Mouse (Mus musculus) layer of hippocampus, adult 2 months (tissue): ENCODE data around the gene Syngr1. TPM values are rescaled to one million over a fixed set of nuclear protein-coding genes. Genes with fewer than 3 reads are reported as not detected.

Experiments
- DNase-seq, 2 experiments: peaks; one replicate each; pipeline ENCODE4 v3.0.0; 2022; ENCODE audit warnings: low spot score in 2 of 2
- H3K27ac ChIP-seq: fragments of 200-600 bp; 2 replicates; pipeline ENCODE4 v1.8.1; 2022
- H3K4me3 ChIP-seq: fragments of 200-600 bp; 2 replicates; pipeline ENCODE4 v1.8.1; 2022; ENCODE audit warnings: mild to moderate bottlenecking
- CTCF ChIP-seq: fragments of 200-600 bp; conservative IDR thresholded peaks from 2 replicates; pipeline ENCODE4 v1.8.1; 2022; ENCODE audit warnings: antibody characterized with exemption, mild to moderate bottlenecking, moderate library complexity
- microRNA-seq, 2 experiments: library from miRNA; unstranded; fragments of <30 nt; microRNA quantifications; one replicate each; pipeline ENCODE4 v1.2.0; 2021
- total RNA-seq, 2 experiments: library from RNA; stranded (reverse); gene quantifications; 2 replicates each; pipeline ENCODE4 v1.2.3; 2021

The Syngr1 gene
- total RNA-seq, 2 experiments from 2014 or later = 356 to 380 TPM

- Histone ChIP-seq H3K27ac (no peak overlapping the region), H3K4me3 (no peak overlapping the region)
- no peak for TF ChIP-seq CTCF
- no peak for DNase-seq
Measured at GRCm38 (mm10) chr15:80153757-80154156, 62.6 kb downstream of the Syngr1 start.

GRCm38 (mm10) chr15:80155707-80156106, 64.6 kb downstream of the Syngr1 start:
- Histone ChIP-seq H3K27ac (no peak overlapping the region), H3K4me3 (no peak overlapping the region)
- no peak for DNase-seq
- TF ChIP-seq CTCF = no peak

GRCm38 (mm10) chr15:80157197-80157943, 66.2 kb downstream of the Syngr1 start:
- no peak for TF ChIP-seq CTCF
- peak overlapping the region; percentile 7; the same call in 1 of the 2 replicates for H3K27ac ChIP-seq
- no peak for DNase-seq

GRCm38 (mm10) chr15:80158001-80158706, 67.0 kb downstream of the Syngr1 start:
- H3K4me3 ChIP-seq = no peak overlapping the region
- TF ChIP-seq CTCF = no peak
- no peak for DNase-seq
- peak overlapping the region; percentile 64; the same call in 1 of the 2 replicates for H3K27ac ChIP-seq

More at GRCm38 (mm10) chr15:80157197-80157943, 66.2 kb downstream of the Syngr1 start:
- no peak overlapping the region for H3K4me3 ChIP-seq

GRCm38 (mm10) chr15:80158707-80159090, 67.6 kb downstream of the Syngr1 start:
- TF ChIP-seq CTCF = no peak
- Histone ChIP-seq H3K4me3 (no peak overlapping the region), H3K27ac (peak overlapping the region; percentile 64; the same call in 1 of the 2 replicates)
- DNase-seq = no peak

- Histone ChIP-seq H3K4me3 (no peak overlapping the region), H3K27ac (peak overlapping the region; percentile 64)
- no peak for DNase-seq
- no peak for TF ChIP-seq CTCF
Measured at GRCm38 (mm10) chr15:80159286-80159901, 68.3 kb downstream of the Syngr1 start.

- no peak for TF ChIP-seq CTCF
- Histone ChIP-seq H3K4me3 (no peak overlapping the region), H3K27ac (peak overlapping the region; percentile 64; the same call in 1 of the 2 replicates)
- no peak for DNase-seq
Measured at GRCm38 (mm10) chr15:80160223-80160622, 69.1 kb downstream of the Syngr1 start.

GRCm38 (mm10) chr15:80160726-80161125, 69.6 kb downstream of the Syngr1 start:
- no peak for DNase-seq
- no peak for TF ChIP-seq CTCF
- Histone ChIP-seq H3K27ac (peak overlapping the region; percentile 64), H3K4me3 (no peak overlapping the region)

- TF ChIP-seq CTCF = no peak
- Histone ChIP-seq H3K4me3 (no peak overlapping the region), H3K27ac (peak overlapping the region; percentile 64; the same call in 1 of the 2 replicates)
- DNase-seq = no peak
Measured at GRCm38 (mm10) chr15:80161199-80161598, 70.1 kb downstream of the Syngr1 start.

- no peak for DNase-seq
- no peak for TF ChIP-seq CTCF
- no peak overlapping the region for H3K4me3 ChIP-seq
- peak overlapping the region; percentile 87 for H3K27ac ChIP-seq
Measured at GRCm38 (mm10) chr15:80162401-80162964, 71.3 kb downstream of the Syngr1 start.

GRCm38 (mm10) chr15:80163274-80163673, 72.1 kb downstream of the Syngr1 start:
- Histone ChIP-seq H3K27ac (peak overlapping the region; percentile 87), H3K4me3 (no peak overlapping the region)
- DNase-seq = peak; percentile 61 to 75
- no peak for TF ChIP-seq CTCF

- TF ChIP-seq CTCF = no peak
- no peak for DNase-seq
- Histone ChIP-seq H3K4me3 (no peak overlapping the region), H3K27ac (peak overlapping the region; percentile 87)
Measured at GRCm38 (mm10) chr15:80163716-80164115, 72.6 kb downstream of the Syngr1 start.

- TF ChIP-seq CTCF = no peak
- H3K27ac ChIP-seq = no peak overlapping the region; the same call in 1 of the 2 replicates
- DNase-seq = peak in 1 of 2 experiments; percentile 26
- no peak overlapping the region for H3K4me3 ChIP-seq
Measured at GRCm38 (mm10) chr15:80165396-80165795, 74.3 kb downstream of the Syngr1 start.

Small RNA genes lying within 50 kb of the gene (microRNA-seq; reads per million reads assigned to microRNA genes)
- gene Snord43 = 74.1 to 84.5 reads per million in 2 experiments

Other genes starting within 250 kb of the Syngr1 start
- 1 to 10 TPM; 5.5 to 5.8 TPM for gene Apobec3, start 199.7 kb upstream of the Syngr1 start, total RNA-seq
- gene Cbx7, start 120.2 kb upstream of the Syngr1 start, total RNA-seq = 10 to 100 TPM; 49.8 to 50.3 TPM
- 10 to 100 TPM; 27.4 to 29.3 TPM for gene Pdgfb, start 76.4 kb upstream of the Syngr1 start, total RNA-seq
- gene Rpl3, start 534 bp downstream of the Syngr1 start, total RNA-seq = 100 to 1,000 TPM; 558 to 583 TPM
- 10 to 100 TPM; 28.2 to 30.2 TPM for gene Tab1, start 41.8 kb downstream of the Syngr1 start, total RNA-seq
- 100 to 1,000 TPM; 109 to 115 TPM for gene Mgat3, start 82.4 kb downstream of the Syngr1 start, total RNA-seq
- 10 to 100 TPM; 31.0 to 32.2 TPM for gene Mief1, start 142.7 kb downstream of the Syngr1 start, total RNA-seq
- 10 to 100 TPM; 20.4 to 24.6 TPM for gene AC140267.1, start 144.5 kb downstream of the Syngr1 start, total RNA-seq
- 10 to 100 TPM; 85.7 to 94.3 TPM for gene Atf4, start 163.8 kb downstream of the Syngr1 start, total RNA-seq
- gene Rps19bp1, start 173.0 kb downstream of the Syngr1 start, total RNA-seq = 10 to 100 TPM; 32.5 to 37.0 TPM
- 10 to 100 TPM; 36.1 to 41.4 TPM for gene Cacna1i, start 195.9 kb downstream of the Syngr1 start, total RNA-seq